Mouse (Mus musculus) forebrain, postnatal 0 days (tissue): ENCODE data around the gene Tnfaip8l2. TPM values are rescaled to one million over a fixed set of nuclear protein-coding genes. Genes with fewer than 3 reads are reported as not detected.
"Not testable (repeated sequence)": the region's sequence is repeated elsewhere in the genome, so short reads cannot be mapped to it uniquely, and the experiment has no call there.

Experiments
- ATAC-seq: fragments of 200-750 bp; cut with Nextera tagmentation; 2 replicates; pipeline ENCODE4 v1.8.0; 2017; ENCODE audit warnings: mild to moderate bottlenecking, moderate library complexity
- DNase-seq: peaks from one replicate; pipeline ENCODE4 v3.0.0-alpha.2; 2015
- H3K27ac ChIP-seq: fragments of 300-500 bp; sonication (generic); 2 replicates; pipeline ENCODE4 v1.5.1; 2014; ENCODE audit warnings: low read depth, mild to moderate bottlenecking, antibody characterized with exemption, low read length, moderate library complexity, mixed read lengths
- H3K27me3 ChIP-seq: fragments of 300-500 bp; sonication (generic); 2 replicates; pipeline ENCODE4 v1.6.1; 2014; ENCODE audit warnings: mild to moderate bottlenecking, low read length, mixed read lengths; ENCODE audit not compliant: insufficient read depth
- H3K36me3 ChIP-seq: fragments of 300-500 bp; sonication (generic); 2 replicates; pipeline ENCODE4 v1.6.1; 2014; ENCODE audit warnings: mild to moderate bottlenecking, moderate library complexity; ENCODE audit not compliant: insufficient read depth
- H3K4me1 ChIP-seq: fragments of 300-500 bp; sonication (generic); 2 replicates; pipeline ENCODE4 v1.6.1; 2014; ENCODE audit warnings: antibody characterized with exemption; ENCODE audit not compliant: insufficient read depth
- H3K4me2 ChIP-seq: fragments of 300-500 bp; sonication (generic); 2 replicates; pipeline ENCODE4 v1.6.1; 2014; ENCODE audit warnings: low read depth, mild to moderate bottlenecking, moderate library complexity
- H3K4me3 ChIP-seq: fragments of 300-500 bp; sonication (generic); 2 replicates; pipeline ENCODE4 v1.5.1; 2014; ENCODE audit warnings: low read depth, low read length, mixed read lengths
- H3K9ac ChIP-seq: fragments of 300-500 bp; sonication (generic); 2 replicates; pipeline ENCODE4 v1.6.1; 2014; ENCODE audit warnings: mild to moderate bottlenecking
- H3K9me3 ChIP-seq: fragments of 300-500 bp; sonication (generic); 2 replicates; pipeline ENCODE4 v1.6.1; 2016; ENCODE audit warnings: low read length
- CTCF ChIP-seq: sonication (generic); IDR thresholded peaks from 2 replicates; pipeline ENCODE4 v1.5.1; 2016; ENCODE audit warnings: antibody characterized with exemption, control low read depth, low read depth
- WGBS: fragments of 180-500 bp; shearing (Covaris S2); extraction: QIAGEN DNeasy Blood & Tissue Kit; methylation state at CpG from one replicate; pipeline ENCODE4 v1.1.7; 2014; 5-methylcytosine and 5-hydroxymethylcytosine counted together
- polyA plus RNA-seq: library from polyadenylated mRNA; unstranded; fragments of >200 nt; fragmentation: Nextera tagmentation; extraction: Ambion mirVana; gene quantifications from 2 replicates; pipeline ENCODE4 v1.2.1, GENCODE M21; 2015
- total RNA-seq: library from RNA; depleted of rRNA; stranded (reverse); fragments of >200 nt; gene quantifications from 2 replicates; pipeline ENCODE4 v1.2.3, GENCODE M21; 2014

Gene Tnfaip8l2
- total and polyA plus RNA-seq, 2 experiments from 2014 or later, result 1.3 to 3.3 TPM

DNA sequence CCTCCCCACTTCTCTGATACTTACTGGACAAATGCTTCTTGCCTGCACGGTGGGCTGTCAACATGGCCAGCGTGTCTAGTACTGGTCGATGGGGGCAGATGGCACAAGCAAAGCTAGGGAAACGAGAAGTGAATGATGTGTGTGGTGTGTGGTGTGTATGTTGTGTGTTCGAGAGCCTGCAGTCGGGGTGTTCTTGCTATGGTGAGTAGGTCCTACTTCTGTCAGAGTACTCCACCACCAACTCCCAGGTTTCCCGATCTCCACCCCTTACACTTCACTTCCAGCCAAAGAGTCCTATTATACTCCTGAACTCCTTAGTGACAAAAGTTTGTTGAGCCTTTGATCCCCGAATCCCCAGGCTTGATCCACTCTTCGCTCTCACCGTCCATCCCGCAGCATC is 9.0 kb downstream of the Tnfaip8l2 start:
- Histone ChIP-seq H3K27me3 (no peaks in the 10 kb centered on the region), H3K4me1 (peaks cover 6% of the 10 kb centered on the region), H3K4me2 (peak overlapping the region; percentile 83), H3K4me3 (peak overlapping the region; percentile 62), H3K9me3 (no peaks in the 10 kb centered on the region), H3K27ac (peak overlapping the region; percentile 55; the same call in 1 of the 2 replicates), H3K9ac (peak overlapping the region; percentile 60), H3K36me3 (peaks cover 18% of the 10 kb centered on the region)
- ATAC-seq (no peak), DNase-seq (no peak)
- 60% methylated on average over 11 of the region's 11 CpGs for WGBS
- no peak for TF ChIP-seq CTCF

DNA sequence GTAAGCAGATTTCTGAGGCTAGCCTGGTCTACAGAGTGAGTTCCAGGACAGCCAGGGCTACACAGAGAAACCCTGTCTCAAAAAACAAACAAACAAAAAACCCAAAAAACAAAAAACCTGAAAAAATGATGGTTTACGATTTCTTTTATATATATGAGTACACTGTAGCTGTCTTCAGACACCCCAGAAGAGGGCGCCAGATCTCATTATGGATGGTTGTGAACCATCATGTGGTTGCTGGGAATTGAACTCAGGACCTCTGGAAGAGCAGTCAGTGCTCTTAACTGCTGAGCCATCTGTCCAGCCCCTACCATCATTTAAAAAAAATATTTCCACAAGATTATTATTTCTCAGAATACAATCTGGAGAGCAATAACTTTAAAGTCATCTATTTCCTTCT is 9.8 kb downstream of the Tnfaip8l2 start:
- not testable (repeated sequence) for H3K4me1 ChIP-seq, DNase-seq, H3K27me3 ChIP-seq, ATAC-seq, H3K27ac ChIP-seq, H3K4me2 ChIP-seq, H3K9ac ChIP-seq, H3K9me3 ChIP-seq, H3K4me3 ChIP-seq
- H3K36me3 ChIP-seq, result peaks cover 15% of the 10 kb centered on the region
- 86% methylated on average over 2 of the region's 2 CpGs for WGBS
- peak; percentile 34 for TF ChIP-seq CTCF

DNA sequence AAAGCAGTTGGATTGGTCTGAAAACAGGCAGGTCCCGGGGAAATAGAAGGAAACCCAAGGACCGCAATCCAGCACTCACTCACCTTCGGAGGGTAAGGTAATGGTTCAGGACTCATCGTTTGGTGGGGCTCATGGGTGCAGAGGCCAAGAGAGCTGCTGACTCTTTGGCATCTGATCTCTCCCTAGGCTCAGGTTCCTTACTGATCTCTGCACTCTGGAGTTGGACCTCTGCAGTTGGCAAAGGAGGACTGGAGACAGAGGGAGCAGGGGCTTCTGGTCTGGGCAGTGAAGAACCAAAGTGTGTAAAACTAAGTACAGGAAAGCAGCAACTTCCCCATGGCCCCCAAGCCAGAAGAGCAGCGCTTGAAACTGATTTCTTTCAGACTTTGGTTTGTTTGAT is 12.1 kb downstream of the Tnfaip8l2 start:
- ATAC-seq, result no peak
- no peak for DNase-seq
- WGBS, result 91% methylated on average over 5 of the region's 5 CpGs
- Histone ChIP-seq H3K9ac (no peak overlapping the region), H3K27ac (no peak overlapping the region), H3K36me3 (peaks cover 15% of the 10 kb centered on the region), H3K4me2 (no peak overlapping the region), H3K4me1 (peaks cover 2% of the 10 kb centered on the region), H3K9me3 (no peaks in the 10 kb centered on the region), H3K27me3 (no peaks in the 10 kb centered on the region), H3K4me3 (no peak overlapping the region)
- TF ChIP-seq CTCF, result no peak

DNA sequence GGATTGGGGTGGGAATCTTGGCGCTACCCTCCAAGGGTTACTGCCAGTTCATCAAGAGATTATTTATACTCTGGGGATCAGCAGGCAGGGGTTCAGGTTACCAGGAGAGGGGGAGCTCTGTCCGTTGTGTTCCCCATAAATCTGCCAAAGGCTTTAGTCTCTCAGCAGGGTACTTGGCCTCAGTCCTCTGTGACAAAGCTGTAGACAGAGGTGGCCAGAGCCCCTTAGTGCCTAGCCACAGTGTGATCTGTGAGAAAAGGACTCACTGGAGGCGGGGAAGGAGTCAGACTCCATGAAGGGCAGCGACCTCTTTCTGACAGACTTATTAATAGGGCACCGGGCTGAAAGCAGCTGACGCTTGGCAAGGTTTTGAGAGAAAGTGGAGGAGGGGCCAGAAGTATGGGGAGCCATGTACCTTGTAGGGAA is 12.9 kb downstream of the Tnfaip8l2 start:
- DNase-seq, result no peak
- H3K27ac ChIP-seq, result no peak overlapping the region
- no peak overlapping the region for H3K4me3 ChIP-seq
- no peak for ATAC-seq
- TF ChIP-seq CTCF, result no peak
- WGBS, result 52% methylated on average over 6 of the region's 6 CpGs
- H3K9ac ChIP-seq, result no peak overlapping the region
- H3K4me2 ChIP-seq, result no peak overlapping the region
- peaks cover 15% of the 10 kb centered on the region for H3K36me3 ChIP-seq
- H3K9me3 ChIP-seq, result no peaks in the 10 kb centered on the region
- no peaks in the 10 kb centered on the region; the same call in 1 of the 2 replicates for H3K4me1 ChIP-seq
- no peaks in the 10 kb centered on the region for H3K27me3 ChIP-seq

DNA sequence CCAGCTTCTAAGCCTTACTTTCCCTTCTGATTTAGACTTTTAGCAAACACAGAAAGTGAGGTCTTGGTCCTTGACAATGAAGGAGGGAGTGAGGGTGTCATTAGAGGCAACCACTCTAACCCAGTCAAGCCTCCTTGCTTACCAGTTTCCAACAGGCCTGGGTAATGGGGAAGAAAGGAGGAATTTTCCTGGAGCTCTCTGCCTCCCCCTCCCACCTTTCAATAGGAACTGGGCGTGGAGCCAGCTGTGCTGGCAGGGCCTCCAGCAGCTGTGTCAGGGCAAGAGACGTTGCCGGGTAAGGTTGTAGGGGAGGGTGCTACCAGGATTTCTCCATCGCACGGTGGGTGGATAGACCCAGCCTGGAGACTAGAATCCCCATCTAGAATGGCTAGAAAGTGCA is 17.2 kb downstream of the Tnfaip8l2 start:
- no peaks in the 10 kb centered on the region for H3K27me3 ChIP-seq
- no peak for TF ChIP-seq CTCF
- no peak overlapping the region for H3K27ac ChIP-seq
- peaks cover 35% of the 10 kb centered on the region for H3K36me3 ChIP-seq
- no peak overlapping the region for H3K4me3 ChIP-seq
- no peak overlapping the region for H3K4me2 ChIP-seq
- H3K9ac ChIP-seq, result no peak overlapping the region
- peak; percentile 73 for ATAC-seq
- WGBS, result 2% methylated on average over 5 of the region's 5 CpGs
- no peaks in the 10 kb centered on the region for H3K4me1 ChIP-seq
- peak; percentile 66 for DNase-seq
- H3K9me3 ChIP-seq, result no peaks in the 10 kb centered on the region

DNA sequence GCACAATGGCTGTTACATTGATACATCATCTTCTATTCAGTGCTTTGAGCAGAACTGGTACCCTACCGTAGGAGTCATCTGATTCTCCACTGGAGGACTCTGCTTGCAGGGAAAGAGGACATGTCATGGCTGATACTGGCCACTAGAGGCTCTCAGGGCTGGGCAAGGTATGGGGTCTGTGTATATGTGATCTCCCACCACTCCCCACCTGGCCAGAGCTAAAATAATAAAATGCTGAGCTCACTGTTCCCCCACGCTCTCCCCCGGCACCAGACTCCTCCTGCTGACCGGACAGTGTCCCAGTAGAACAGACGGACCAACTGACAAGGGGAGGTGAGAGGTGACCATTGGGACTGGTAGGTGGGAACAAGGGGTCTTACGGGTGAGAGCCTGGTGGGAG is 17.9 kb downstream of the Tnfaip8l2 start, which contains the start of gene Tmod4:
Gene Tmod4 (plus strand): TSS at position 231 of the 400 bp plus-strand sequence.
- Histone ChIP-seq H3K4me1 (no peaks in the 10 kb centered on the region), H3K4me3 (no peak within 1 kb of the TSS), H3K36me3 (peaks cover 35% of the 10 kb centered on the region), H3K9ac (no peak within 1 kb of the TSS), H3K9me3 (no peaks in the 10 kb centered on the region), H3K27me3 (no peaks in the 10 kb centered on the region), H3K27ac (no peak within 1 kb of the TSS), H3K4me2 (no peak within 1 kb of the TSS)
- TF ChIP-seq CTCF, result peak; percentile 60
- DNase-seq, result no peak
- ATAC-seq, result peak; percentile 66
- WGBS, result 64% methylated on average over 6 of the region's 6 CpGs

DNA sequence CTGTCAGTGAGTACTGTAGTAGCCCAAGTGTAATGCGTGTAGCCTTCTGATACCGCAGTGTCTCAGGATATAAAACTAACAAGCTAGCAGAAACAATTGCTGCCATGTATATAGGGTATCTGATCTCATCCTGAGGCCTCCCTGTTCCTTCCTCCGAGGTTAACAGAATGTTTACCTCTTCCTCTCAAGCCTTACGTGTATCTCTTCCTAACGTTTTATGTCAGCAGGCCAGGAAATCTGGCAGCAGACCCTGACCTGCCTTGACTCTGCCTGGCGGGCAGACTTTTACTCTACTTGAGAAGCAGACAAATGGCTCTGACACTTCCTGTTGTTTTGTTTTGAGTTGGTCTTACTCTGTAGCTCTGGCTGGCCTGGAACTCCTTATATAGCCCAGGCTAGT is 20.6 kb downstream of the Tnfaip8l2 start:
- H3K4me3 ChIP-seq, result no peak overlapping the region
- DNase-seq (no peak), ATAC-seq (no peak)
- H3K27me3 ChIP-seq, result no peaks in the 10 kb centered on the region
- no peak for TF ChIP-seq CTCF
- H3K27ac ChIP-seq, result no peak overlapping the region
- H3K4me1 ChIP-seq, result no peaks in the 10 kb centered on the region
- no peak overlapping the region for H3K9ac ChIP-seq
- no peaks in the 10 kb centered on the region for H3K9me3 ChIP-seq
- no peak overlapping the region for H3K4me2 ChIP-seq
- 88% methylated on average over 6 of the region's 6 CpGs for WGBS
- H3K36me3 ChIP-seq, result peaks cover 56% of the 10 kb centered on the region
